Mouse (Mus musculus) cerebellum, adult (tissue): ENCODE measurements around the gene Anapc4.
A peak's percentile ranks its signal among the peaks of the same experiment; 100 is the strongest.

Source experiments
- ATAC-seq: cut with Nextera tagmentation; 2 replicates; pipeline ENCODE4 v1.9.2; 2017; ENCODE audit warnings: mild to moderate bottlenecking, moderate library complexity, mixed read lengths; ENCODE audit not compliant: insufficient number of reproducible peaks, low FRiP score, low TSS enrichment

The Anapc4 gene

GRCm38 (mm10) chr5:52866361-52867155 is 32.7 kb downstream of the Anapc4 start:
- no peak for ATAC-seq

GRCm38 (mm10) chr5:52868918-52869703 is 35.3 kb downstream of the Anapc4 start:
- ATAC-seq = no peak

GRCm38 (mm10) chr5:52871461-52871860 is 37.6 kb downstream of the Anapc4 start:
- ATAC-seq = no peak

- no peak for ATAC-seq
Observed at GRCm38 (mm10) chr5:52871986-52872385, 38.2 kb downstream of the Anapc4 start.

DNA sequence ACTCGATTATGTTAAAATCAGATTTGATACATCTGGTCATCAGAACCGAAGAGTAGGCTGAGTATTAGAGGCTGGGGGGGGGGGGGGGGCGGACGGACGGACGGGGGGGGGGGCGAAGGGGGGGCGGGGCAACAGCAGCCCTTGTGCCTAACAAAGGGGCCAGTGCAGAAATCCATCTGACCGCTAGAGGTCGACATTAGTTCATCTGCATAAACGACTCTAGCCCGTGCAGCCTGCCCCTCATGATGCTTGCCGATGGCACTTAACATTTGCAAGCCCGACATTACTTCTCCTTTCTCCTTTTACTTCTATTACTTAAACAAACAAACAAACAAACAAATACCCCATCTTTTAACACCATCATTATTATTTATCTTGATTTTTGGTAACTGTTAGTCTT is 45.0 kb downstream of the Anapc4 start:
- peak; percentile 74; the same call in 1 of the 2 replicates for ATAC-seq

DNA sequence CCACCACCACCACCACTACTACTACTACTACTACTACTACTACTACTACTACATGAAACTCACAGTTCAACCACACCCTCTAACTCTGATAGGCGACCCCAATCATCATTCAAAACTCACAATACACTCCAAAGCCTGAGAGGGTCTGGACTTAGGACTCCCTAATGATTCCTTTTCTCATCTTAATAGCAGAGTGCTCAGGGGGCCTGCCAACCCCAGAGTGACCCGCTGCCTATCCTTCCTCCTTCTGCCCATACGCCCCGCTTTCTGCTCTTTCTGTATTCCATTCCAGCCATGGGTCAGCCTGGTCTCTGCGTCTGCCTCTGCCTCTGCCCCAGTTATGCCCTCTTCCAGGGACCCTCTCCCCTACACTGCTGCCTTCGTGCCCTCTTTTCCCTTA is 46.1 kb downstream of the Anapc4 start:
- ATAC-seq = no peak

- ATAC-seq = no peak
Observed at GRCm38 (mm10) chr5:52882446-52882845, 48.6 kb downstream of the Anapc4 start.

GRCm38 (mm10) chr5:52887085-52887484 is 53.3 kb downstream of the Anapc4 start:
- no peak for ATAC-seq

DNA sequence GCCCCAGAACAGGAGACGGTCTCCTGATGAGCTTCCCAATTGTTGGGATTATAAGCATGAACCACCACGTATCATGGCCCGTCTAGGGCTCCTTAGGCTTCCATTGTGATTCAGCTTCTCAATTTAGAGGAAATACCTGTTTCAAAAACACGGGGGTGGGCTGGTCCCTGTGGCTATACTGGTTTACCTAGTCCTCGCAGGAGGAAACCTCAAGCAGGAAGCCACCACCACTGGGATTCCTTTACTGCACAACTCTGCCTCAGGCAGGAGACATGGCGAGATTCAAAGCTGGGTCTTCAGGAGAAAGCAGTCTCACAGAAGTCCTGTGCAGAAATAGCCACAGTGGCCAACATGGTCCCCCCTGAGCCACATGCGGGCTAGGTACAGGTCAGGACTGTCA is 56.1 kb downstream of the Anapc4 start:
- no peak for ATAC-seq

GRCm38 (mm10) chr5:52891949-52892835 is 58.4 kb downstream of the Anapc4 start:
- no peak for ATAC-seq

GRCm38 (mm10) chr5:52893938-52894337 is 60.1 kb downstream of the Anapc4 start:
- no peak for ATAC-seq

GRCm38 (mm10) chr5:52904246-52904645 is 70.4 kb downstream of the Anapc4 start:
- ATAC-seq = no peak

DNA sequence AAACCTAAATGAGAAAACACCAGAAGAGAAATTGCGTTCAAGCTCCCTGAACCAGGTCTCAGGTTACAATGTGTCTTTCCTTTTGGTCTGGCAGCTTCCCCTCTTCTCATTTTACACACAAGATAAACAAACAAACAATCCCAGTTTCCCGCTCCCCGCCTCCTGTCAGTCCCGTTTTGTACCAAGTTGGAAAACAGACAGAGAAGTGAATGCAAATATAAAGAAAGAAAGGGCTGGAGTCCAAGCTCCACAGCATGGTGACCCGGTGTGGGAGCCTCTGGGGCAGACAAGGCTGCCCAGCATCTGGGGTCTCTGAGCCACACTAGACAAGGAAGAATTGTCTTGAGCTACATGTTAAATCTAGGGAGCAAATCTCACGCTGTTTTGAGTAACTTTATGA is 70.9 kb downstream of the Anapc4 start:
- no peak for ATAC-seq

DNA sequence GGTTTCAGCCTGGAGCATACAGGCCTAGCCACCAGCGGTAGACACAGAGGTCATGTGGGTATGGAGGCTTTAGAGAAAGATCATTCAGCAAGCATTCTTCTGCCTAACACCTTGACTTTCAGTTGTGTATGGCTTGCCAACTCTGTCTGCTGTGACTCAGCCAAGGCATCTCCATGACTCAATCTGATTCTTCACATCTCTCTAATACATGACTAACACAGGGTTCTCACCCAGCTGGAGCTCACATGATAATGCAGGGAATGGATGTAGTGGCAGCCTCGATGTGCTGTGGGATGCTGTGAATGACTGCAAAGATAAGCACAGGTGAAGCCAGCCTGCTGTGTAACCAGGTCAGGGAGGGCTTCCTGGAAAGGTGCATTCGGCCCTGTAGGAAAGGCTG is 74.4 kb downstream of the Anapc4 start:
- no peak for ATAC-seq

GRCm38 (mm10) chr5:52910159-52910591 is 76.4 kb downstream of the Anapc4 start:
- no peak for ATAC-seq

DNA sequence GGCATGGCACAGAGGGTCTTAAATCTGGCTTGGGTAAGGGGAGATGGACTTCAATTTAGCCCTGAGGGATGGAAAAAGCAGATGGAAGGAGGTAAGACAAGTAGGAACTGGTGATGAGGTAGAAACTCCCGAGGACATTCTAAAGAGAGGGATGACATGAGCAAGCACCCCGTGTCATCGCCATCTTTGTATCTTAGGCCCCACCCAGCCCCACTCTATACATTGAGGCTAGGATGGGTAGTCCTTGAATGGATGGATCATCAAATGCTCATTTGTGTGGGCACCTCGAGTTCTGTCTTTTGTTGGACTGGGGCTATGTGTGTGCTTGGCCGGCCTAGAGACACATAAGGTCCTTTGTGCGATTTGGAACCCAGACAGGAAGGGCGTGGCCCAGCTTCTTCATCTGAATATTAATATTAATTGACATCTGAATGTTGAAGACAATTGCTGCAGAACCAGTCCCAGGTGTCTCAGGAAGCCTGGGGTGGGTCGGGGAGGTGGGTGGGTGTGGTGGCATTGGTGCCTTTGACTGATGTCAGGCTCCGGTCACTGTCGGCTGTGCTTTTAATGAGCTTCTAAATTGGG is 77.6 kb downstream of the Anapc4 start:
- ATAC-seq = no peak

GRCm38 (mm10) chr5:52913711-52914110 is 79.9 kb downstream of the Anapc4 start:
- no peak for ATAC-seq

GRCm38 (mm10) chr5:52916186-52916585 is 82.4 kb downstream of the Anapc4 start:
- no peak for ATAC-seq
